Mouse (Mus musculus) Patski (cell line): ENCODE measurements at regions not wholly inside any gene's neighbourhood (a gene's known extent, or its start where the extent isn't known, plus 50 kb on each side); places are given as distances from the start of the nearest gene placed in this dataset.

Experiments
- ATAC-seq: fragments of 100-300 bp; one replicate; pipeline ENCODE4 v1.8.0; 2021
- CTCF ChIA-PET: fragments of 350-600 bp; sonication (Branson Sonifier 250); formaldehyde crosslinking; loops from one replicate; lab custom pipeline; 2022; ENCODE audit warnings: inconsistent platforms; lab: Charles Lee
- POLR2A ChIA-PET: fragments of 350-600 bp; sonication (Branson Sonifier 250); formaldehyde crosslinking; loops from one replicate; lab custom pipeline; 2022; ENCODE audit warnings: antibody characterized with exemption, inconsistent platforms; lab: Charles Lee
- DNase-seq: peaks from one replicate; pipeline ENCODE4 v3.0.0-alpha.2; 2011; ENCODE audit warnings: low read depth, low spot score
- H3K27me3 ChIP-seq: fragments of 371-371 bp; one replicate; pipeline ENCODE4 v1.5.1; 2021
- CTCF ChIP-seq: fragments of 100-300 bp; IDR thresholded peaks from one replicate; pipeline ENCODE4 v1.5.1; 2021
- in situ Hi-C: fragments of 300-500 bp; cut with MboI; formaldehyde crosslinking; loops from 3 replicates; pipeline ENCODE4 v1.11.1; 2018; ENCODE audit warnings: low pct_unique_long_range_greater_than_20kb, mixed read lengths

DNA sequence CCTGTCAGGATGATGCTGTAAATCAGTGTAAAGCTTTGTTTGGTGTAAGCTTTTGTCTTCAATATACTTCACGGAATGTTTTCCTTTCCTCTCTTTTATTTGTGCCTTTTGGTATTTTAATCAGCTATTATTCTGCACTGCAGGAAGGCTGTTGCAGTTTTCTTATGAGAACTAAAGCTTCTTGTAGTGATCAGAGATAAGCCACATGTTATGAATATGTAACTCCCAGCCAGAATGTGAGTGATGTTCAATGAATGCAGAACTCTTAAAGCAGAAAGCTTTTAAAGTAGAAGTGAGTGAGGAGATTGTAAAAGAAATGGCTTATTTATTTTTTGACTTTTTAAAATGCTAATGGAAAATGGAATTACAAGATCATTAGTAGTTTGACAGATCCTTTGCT, 78.5 kb upstream of the Pom121l12 start:
- no peaks in the 10 kb centered on the region for H3K27me3 ChIP-seq
- no peak for TF ChIP-seq CTCF
- ATAC-seq = no peak
- POLR2A ChIA-PET = interaction anchor here (0.6 kb wide), 1 partner anchor 919 kb away, joined by 3 read pairs; no protein-coding TSS in a partner anchor
- no peak for DNase-seq
- CTCF ChIA-PET = interaction anchor here (0.9 kb wide), 1 partner anchor 10 kb away, joined by 3 read pairs; no protein-coding TSS in a partner anchor
- in situ Hi-C loops = no loop called here

GRCm38 (mm10) chr11:14521697-14522366, 77.2 kb upstream of the Pom121l12 start:
- ChIA-PET CTCF (no interaction called here), POLR2A (no interaction called here)
- no peak for TF ChIP-seq CTCF
- H3K27me3 ChIP-seq = no peaks in the 10 kb centered on the region
- in situ Hi-C loops = no loop called here
- ATAC-seq (no peak), DNase-seq (no peak)
